Mouse (Mus musculus) heart, postnatal 10 days (tissue): Measurements from ENCODE around the gene Lamb1. TPM values are rescaled to one million over a fixed set of nuclear protein-coding genes. Genes with fewer than 3 reads are reported as not detected.
A peak's percentile ranks its signal among the peaks of the same experiment; 100 is the strongest.

Experiments
- DNase-seq, 2 experiments: peaks; one replicate each; pipeline ENCODE4 v3.0.0; 2021
- intact Hi-C: fragments of 180-260 bp; cut with DNase I; formaldehyde crosslinking; loops from one replicate; pipeline ENCODE4 v1.15.1; 2025
- total RNA-seq, 2 experiments: library from RNA; stranded (reverse); gene quantifications; 2 replicates each; pipeline ENCODE4 v1.2.3; 2021

The Lamb1 gene
- total RNA-seq, 2 experiments from 2014 or later, result 250 to 255 TPM

- intact Hi-C loops, result loop anchor here (10.0 kb wide), 4 partner anchors 120 to 550 kb away; partner anchors contain the start of genes Bcap29, Cbll1 and Gpr22
- peak; percentile 72 to 84 for DNase-seq
Measured at GRCm38 (mm10) chr12:31374603-31375282, 109.7 kb downstream of the Lamb1 start.

DNA sequence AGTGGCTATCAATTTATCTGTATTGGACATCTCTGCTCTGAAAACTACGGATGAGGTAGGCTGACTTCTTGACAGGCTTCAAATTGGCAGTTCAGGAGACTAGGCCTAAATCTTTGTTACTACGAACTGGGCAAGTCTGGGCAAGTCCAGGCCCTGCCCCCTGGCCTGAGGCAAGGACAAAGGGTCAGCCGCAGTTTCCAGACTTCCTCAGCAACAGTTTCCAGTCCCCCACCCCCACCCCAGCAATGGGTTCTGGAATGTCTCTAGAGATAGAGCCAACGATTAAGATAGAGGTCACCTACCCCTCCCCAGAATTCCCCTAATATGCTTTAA is 110.2 kb downstream of the Lamb1 start:
- intact Hi-C loops, result loop anchor here (10.0 kb wide), 4 partner anchors 120 to 550 kb away; partner anchors contain the start of genes Bcap29, Cbll1 and Gpr22
- DNase-seq, result no peak

DNA sequence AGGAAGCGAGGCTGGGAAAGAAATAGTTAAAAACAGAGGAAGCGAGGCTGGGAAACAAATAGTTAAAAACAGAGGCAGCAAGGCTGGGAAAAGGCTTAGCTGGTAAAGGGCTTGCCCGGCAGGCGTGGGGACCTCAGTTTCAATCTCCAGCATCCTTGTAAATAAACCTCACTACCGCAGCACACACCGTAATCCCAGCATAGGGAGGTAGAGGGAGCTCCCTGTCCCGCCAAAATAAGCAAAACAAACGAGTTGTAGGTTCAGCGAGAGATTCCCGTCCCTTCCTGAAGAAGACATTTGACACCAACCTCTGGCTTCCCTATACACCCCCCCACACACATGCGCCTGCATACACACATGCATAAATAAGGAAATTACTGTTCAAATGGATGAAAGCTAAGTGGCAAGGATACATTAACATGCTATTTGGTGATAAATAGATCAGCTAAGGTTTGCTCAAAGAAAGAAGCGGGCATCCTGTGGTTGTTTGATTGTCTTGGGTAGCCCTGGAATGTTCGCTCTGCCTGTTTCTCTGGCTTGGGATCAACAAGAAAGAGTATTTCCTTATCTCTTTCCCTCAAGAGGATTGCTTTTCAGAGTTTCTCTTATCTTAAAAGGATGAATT is 111.4 kb downstream of the Lamb1 start:
- intact Hi-C loops, result loop anchor here (10.0 kb wide), 4 partner anchors 118 to 548 kb away; partner anchors contain the start of genes Bcap29, Cbll1 and Gpr22
- DNase-seq, result peak; percentile 17 to 30

- DNase-seq, result peak in 1 of 2 experiments; percentile 5
- intact Hi-C loops, result loop anchor here (10.0 kb wide), 4 partner anchors 118 to 548 kb away; partner anchors contain the start of genes Bcap29, Cbll1 and Gpr22
Measured at GRCm38 (mm10) chr12:31377241-31377640, 112.2 kb downstream of the Lamb1 start.

Other genes starting within 250 kb of the Lamb1 start
- under 1 TPM; 0.26 to 0.52 TPM for gene Fam110c, start 191.4 kb upstream of the Lamb1 start, total RNA-seq
- not detected for gene Gm6993, start 24.5 kb upstream of the Lamb1 start, total RNA-seq
- gene Dld, start 86.2 kb downstream of the Lamb1 start, total RNA-seq, result 100 to 1,000 TPM; 373 to 380 TPM
- 1 to 10 TPM; 1.4 to 1.5 TPM for gene Slc26a3, start 125.6 kb downstream of the Lamb1 start, total RNA-seq
- gene Cbll1, start 234.4 kb downstream of the Lamb1 start, total RNA-seq, result 10 to 100 TPM; 12.3 to 14.6 TPM